Mouse (Mus musculus) MEL (cell line): Measurements from ENCODE around the gene Ubxn4. TPM values are rescaled to one million over a fixed set of nuclear protein-coding genes. Genes with fewer than 3 reads are reported as not detected.
"Not testable (repeated sequence)": the region's sequence is repeated elsewhere in the genome, so short reads cannot be mapped to it uniquely, and the experiment has no call there.

Experiments
- DNase-seq: peaks from one replicate; pipeline ENCODE4 v3.0.0; 2011; ENCODE audit warnings: low read depth, low spot score
- H3K27ac ChIP-seq: 2 replicates; pipeline ENCODE4 v1.5.1; 2012; ENCODE audit warnings: low read depth, mild to moderate bottlenecking, control low read depth, low read length, moderate library complexity; ENCODE audit not compliant: control insufficient read depth
- H3K27me3 ChIP-seq, 2 experiments: fragments of 150-350 bp in 1 of 2; sonication (generic) in 1 of 2; 2 replicates each; pipeline ENCODE4 v1.6.1; 2012; ENCODE audit warnings: low read length in 2 of 2, mild to moderate bottlenecking in 2 of 2, improper control_type of control experiment in 1 of 2, moderate library complexity in 1 of 2; ENCODE audit not compliant: insufficient read depth in 2 of 2, control insufficient read depth in 1 of 2
- H3K36me3 ChIP-seq, 2 experiments: 2 replicates each; pipeline ENCODE4 v1.6.1; 2012 to 2014; ENCODE audit warnings: low read length in 2 of 2, improper control_type of control experiment in 1 of 2, inconsistent platforms in 1 of 2, mild to moderate bottlenecking in 1 of 2; ENCODE audit not compliant: insufficient read depth in 2 of 2, control insufficient read depth in 1 of 2
- H3K4me1 ChIP-seq, 2 experiments: fragments of 150-350 bp in 1 of 2; sonication (generic) in 1 of 2; 2 replicates each; pipeline ENCODE4 v1.6.1; 2012; ENCODE audit warnings: low read length in 2 of 2, improper control_type of control experiment in 1 of 2, mild to moderate bottlenecking in 1 of 2; ENCODE audit not compliant: insufficient read depth in 2 of 2, control insufficient read depth in 1 of 2
- H3K4me3 ChIP-seq, 2 experiments: fragments of 150-350 bp in 1 of 2; sonication (generic) in 1 of 2; 2 replicates each; pipeline ENCODE4 v1.5.1; 2012; ENCODE audit warnings: low read depth in 2 of 2, low read length in 2 of 2, mild to moderate bottlenecking in 2 of 2, moderate library complexity in 2 of 2, control low read depth in 1 of 2, improper control_type of control experiment in 1 of 2; ENCODE audit not compliant: control insufficient read depth in 1 of 2, insufficient read depth in 1 of 2
- H3K79me2 ChIP-seq: 2 replicates; pipeline ENCODE4 v1.6.1; 2012; ENCODE audit warnings: mild to moderate bottlenecking, low read length, moderate library complexity; ENCODE audit not compliant: control insufficient read depth, poor library complexity, insufficient read depth
- H3K9ac ChIP-seq: 2 replicates; pipeline ENCODE4 v1.6.1; 2012; ENCODE audit warnings: low read depth, mild to moderate bottlenecking, control low read depth, low read length, moderate library complexity; ENCODE audit not compliant: control insufficient read depth, poor library complexity, severe bottlenecking
- H3K9me3 ChIP-seq: fragments of 150-350 bp; sonication (generic); replicated peaks from 2 replicates; pipeline ENCODE4 v1.6.1; 2012; ENCODE audit warnings: mild to moderate bottlenecking, low read length, improper control_type of control experiment, moderate library complexity; ENCODE audit not compliant: insufficient read depth
- CHD2 ChIP-seq: IDR thresholded peaks from 2 replicates; pipeline ENCODE4 v1.6.1; 2011; ENCODE audit warnings: low read length, improper control_type of control experiment
- E2F4 ChIP-seq: IDR thresholded peaks from 2 replicates; pipeline ENCODE4 v1.6.1; 2011; ENCODE audit warnings: low read depth, low read length, improper control_type of control experiment, borderline replicate concordance
- ELF1 ChIP-seq: IDR thresholded peaks from 2 replicates; pipeline ENCODE4 v1.6.1; 2014; ENCODE audit warnings: low read depth, mild to moderate bottlenecking, inconsistent platforms, low read length, improper control_type of control experiment, moderate library complexity
- EP300 ChIP-seq, 2 experiments: IDR thresholded peaks; 2 replicates each; pipeline ENCODE4 v1.6.1; 2011; ENCODE audit warnings: improper control_type of control experiment in 2 of 2, low read length in 2 of 2, low read depth in 1 of 2, mild to moderate bottlenecking in 1 of 2
- ETS1 ChIP-seq: IDR thresholded peaks from 2 replicates; pipeline ENCODE4 v1.6.1; 2012; ENCODE audit warnings: low read depth, mild to moderate bottlenecking, inconsistent platforms, low read length, improper control_type of control experiment, moderate library complexity
- GABPA ChIP-seq: IDR thresholded peaks from 2 replicates; pipeline ENCODE4 v1.6.1; 2012; ENCODE audit warnings: low read depth, mild to moderate bottlenecking, inconsistent platforms, low read length, improper control_type of control experiment, moderate library complexity
- GATA1 ChIP-seq: IDR thresholded peaks from 2 replicates; pipeline ENCODE4 v1.6.1; 2011; ENCODE audit warnings: low read depth, low read length, improper control_type of control experiment
- HCFC1 ChIP-seq: IDR thresholded peaks from 2 replicates; pipeline ENCODE4 v1.6.1; 2012; ENCODE audit warnings: low read depth, mild to moderate bottlenecking, inconsistent platforms, low read length, improper control_type of control experiment, moderate library complexity
- JUND ChIP-seq: IDR thresholded peaks from 2 replicates; pipeline ENCODE4 v1.6.1; 2011; ENCODE audit warnings: low read depth, mild to moderate bottlenecking, improper control_type of control experiment, low read length
- KAT2A ChIP-seq: conservative IDR thresholded peaks from 2 replicates; pipeline ENCODE4 v1.6.1; 2012; ENCODE audit warnings: low read depth, low read length, improper control_type of control experiment, inconsistent platforms
- MAX ChIP-seq: IDR thresholded peaks from 2 replicates; pipeline ENCODE4 v1.6.1; 2011; ENCODE audit warnings: low read length, improper control_type of control experiment
- MAZ ChIP-seq: IDR thresholded peaks from 2 replicates; pipeline ENCODE4 v1.6.1; 2012; ENCODE audit warnings: low read depth, mild to moderate bottlenecking, inconsistent platforms, low read length, improper control_type of control experiment
- MXI1 ChIP-seq: IDR thresholded peaks from 2 replicates; pipeline ENCODE4 v1.6.1; 2011; ENCODE audit warnings: mild to moderate bottlenecking, low read depth, low read length, improper control_type of control experiment
- MYB ChIP-seq: IDR thresholded peaks from 2 replicates; pipeline ENCODE4 v1.6.1; 2011; ENCODE audit warnings: mild to moderate bottlenecking, low read depth, low read length, improper control_type of control experiment
- MYC ChIP-seq: IDR thresholded peaks from 2 replicates; pipeline ENCODE4 v1.6.1; 2011; ENCODE audit warnings: low read depth, mild to moderate bottlenecking, low read length, improper control_type of control experiment, moderate library complexity
- NRF1 ChIP-seq: IDR thresholded peaks from 2 replicates; pipeline ENCODE4 v1.6.1; 2014; ENCODE audit warnings: low read depth, mild to moderate bottlenecking, inconsistent platforms, low read length, improper control_type of control experiment, moderate library complexity; ENCODE audit not compliant: poor library complexity, insufficient read depth, severe bottlenecking
- POLR2A ChIP-seq, 2 experiments: IDR thresholded peaks; 2 replicates each; pipeline ENCODE4 v1.6.1; 2011 to 2012; ENCODE audit warnings: low read length in 2 of 2, mild to moderate bottlenecking in 2 of 2, control low read depth in 1 of 2, improper control_type of control experiment in 1 of 2, low read depth in 1 of 2, moderate library complexity in 1 of 2; ENCODE audit not compliant: control insufficient read depth in 1 of 2, insufficient read depth in 1 of 2, poor library complexity in 1 of 2
- POLR2AphosphoS2 ChIP-seq: IDR thresholded peaks from 2 replicates; pipeline ENCODE4 v1.6.1; 2011; ENCODE audit warnings: low read length, improper control_type of control experiment
- POLR2AphosphoS5 ChIP-seq: IDR thresholded peaks from 2 replicates; pipeline ENCODE4 v1.6.1; 2012; ENCODE audit warnings: low read depth, borderline replicate concordance, mild to moderate bottlenecking, inconsistent platforms, low read length, moderate library complexity, mixed read lengths
- RAD21 ChIP-seq: IDR thresholded peaks from 2 replicates; pipeline ENCODE4 v1.6.1; 2011; ENCODE audit warnings: mild to moderate bottlenecking, low read depth, low read length, improper control_type of control experiment
- SIN3A ChIP-seq: IDR thresholded peaks from 2 replicates; pipeline ENCODE4 v1.6.1; 2012; ENCODE audit warnings: low read length, improper control_type of control experiment, inconsistent platforms
- TAL1 ChIP-seq: IDR thresholded peaks from 2 replicates; pipeline ENCODE4 v1.6.1; 2012; ENCODE audit warnings: mild to moderate bottlenecking, inconsistent platforms, low read length, moderate library complexity, mixed read lengths
- TBP ChIP-seq: IDR thresholded peaks from 2 replicates; pipeline ENCODE4 v1.8.0; 2011; ENCODE audit warnings: low read depth, low read length, improper control_type of control experiment
- TCF12 ChIP-seq: IDR thresholded peaks from 2 replicates; pipeline ENCODE4 v1.6.1; 2014; ENCODE audit warnings: low read depth, mild to moderate bottlenecking, inconsistent platforms, low read length, improper control_type of control experiment, moderate library complexity
- USF1 ChIP-seq: IDR thresholded peaks from 2 replicates; pipeline ENCODE4 v1.6.1; 2014; ENCODE audit warnings: low read depth, mild to moderate bottlenecking, inconsistent platforms, low read length, improper control_type of control experiment, moderate library complexity
- USF2 ChIP-seq, 2 experiments: IDR thresholded peaks; 2 replicates each; pipeline ENCODE4 v1.6.1; 2011 to 2012; ENCODE audit warnings: improper control_type of control experiment in 2 of 2, low read length in 2 of 2, borderline replicate concordance in 1 of 2, inconsistent platforms in 1 of 2, low read depth in 1 of 2, mild to moderate bottlenecking in 1 of 2; ENCODE audit not compliant: insufficient read depth in 1 of 2
- ZMIZ1 ChIP-seq: IDR thresholded peaks from 2 replicates; pipeline ENCODE4 v1.6.1; 2012; ENCODE audit warnings: low read depth, mild to moderate bottlenecking, inconsistent platforms, low read length, improper control_type of control experiment, moderate library complexity
- ZNF384 ChIP-seq: IDR thresholded peaks from 2 replicates; pipeline ENCODE4 v1.6.1; 2012; ENCODE audit warnings: low read depth, mild to moderate bottlenecking, inconsistent platforms, low read length, improper control_type of control experiment
- polyA plus RNA-seq, 2 experiments: library from polyadenylated mRNA; stranded (reverse) in 1 of 2; unstranded in 1 of 2; fragments of >175 nt in 1 of 2; fragments of >200 nt in 1 of 2; gene quantifications; 2 replicates each; pipeline versions ENCODE4 v1.2.1 to v1.2.4; 2012; ENCODE audit warnings: low replicate concordance in 2 of 2, low read depth in 1 of 2; ENCODE audit not compliant: insufficient read length in 2 of 2, insufficient read depth in 1 of 2, missing spikeins in 1 of 2
- total RNA-seq: library from RNA; depleted of rRNA; stranded (reverse); fragments of 300-350 nt; gene quantifications from 2 replicates; pipeline ENCODE4 v1.2.3, GENCODE M21; 2012

Ubxn4 gene
- total and polyA plus RNA-seq, 3 experiments: 41.0 to 66.8 TPM; not detected in 1

- TF ChIP-seq JUND (peak; percentile 83; the same call in 1 of the 2 replicates), KAT2A (peak; percentile 94), ZNF384 (no peak), HCFC1 (peak; percentile 100)
Measured at GRCm38 (mm10) chr1:128243996-128244726, 397 bp downstream of the Ubxn4 start (continued).

- Histone ChIP-seq H3K9me3 (no peaks in the 10 kb centered on the region), H3K27ac (peak overlapping the region; percentile 68)
- DNase-seq: peak; percentile 85
Measured at GRCm38 (mm10) chr1:128244727-128245355, 1.1 kb downstream of the Ubxn4 start.

GRCm38 (mm10) chr1:128267061-128267460 is 23.3 kb downstream of the Ubxn4 start:
- not testable (repeated sequence) for DNase-seq, H3K27me3 ChIP-seq, H3K27ac ChIP-seq, H3K79me2 ChIP-seq, H3K9me3 ChIP-seq, H3K4me3 ChIP-seq, H3K4me1 ChIP-seq, H3K9ac ChIP-seq
- H3K36me3 ChIP-seq: peaks cover 0 to 43% of the 10 kb centered on the region in 2 experiments; a peak in 2 of 4 replicates

More at GRCm38 (mm10) chr1:128244727-128245355, 1.1 kb downstream of the Ubxn4 start:
- H3K27me3 ChIP-seq: no peaks in the 10 kb centered on the region
- peaks cover 32% of the 10 kb centered on the region for H3K79me2 ChIP-seq
- peak overlapping the region; percentile 87 for H3K9ac ChIP-seq
- H3K36me3 ChIP-seq: peaks cover 2 to 14% of the 10 kb centered on the region in 2 experiments
- peak overlapping the region; percentile 73 to 87 for H3K4me3 ChIP-seq
- H3K4me1 ChIP-seq: peaks cover 2 to 3% of the 10 kb centered on the region in 2 experiments; a peak in 2 of 4 replicates
- 0 out of 4 replicates have a peak, but pooled peaks of 1 of the 2 experiments have one; percentile 15 for TF ChIP-seq POLR2A (IDR thresholded peaks at IDR 0.05; ENCODE audit: control insufficient read depth in 1 of 2, insufficient read depth in 1 of 2, low read depth in 1 of 2, low read length in 2 of 2, poor library complexity in 1 of 2)
- TF ChIP-seq TAL1: peak; percentile 26; the same call in 1 of the 2 replicates
- no peak for TF ChIP-seq GABPA
- TF ChIP-seq ELF1: no peak
- TF ChIP-seq KAT2A: no peak
- peak; percentile 17; the same call in 1 of the 2 replicates for TF ChIP-seq GATA1
- no peak for TF ChIP-seq ZMIZ1
- TF ChIP-seq USF2 (IDR thresholded peaks at IDR 0.05; ENCODE audit: borderline replicate concordance in 1 of 2, insufficient read depth in 1 of 2, low read depth in 1 of 2, low read length in 2 of 2): no peak
- no peak for TF ChIP-seq MAZ
- no peak for TF ChIP-seq E2F4
- no peak for TF ChIP-seq POLR2AphosphoS5
- TF ChIP-seq ZNF384: peak; percentile 60; the same call in 1 of the 2 replicates
- no peak for TF ChIP-seq NRF1
- no peak for TF ChIP-seq MAX
- TF ChIP-seq ETS1: peak; percentile 95
- no peak for TF ChIP-seq RAD21
- TF ChIP-seq MYC: peak; percentile 24; the same call in 1 of the 2 replicates
- TF ChIP-seq EP300 (IDR thresholded peaks at IDR 0.05; ENCODE audit: low read depth in 1 of 2, low read length in 2 of 2): peak; percentile 38 to 55; a peak in 2 of 4 replicates
- TF ChIP-seq MXI1: peak; percentile 74
- peak; percentile 64; the same call in 1 of the 2 replicates for TF ChIP-seq USF1
- TF ChIP-seq TBP: peak; percentile 41; the same call in 1 of the 2 replicates
- TF ChIP-seq JUND: no peak
- peak; percentile 95 for TF ChIP-seq SIN3A
- no peak for TF ChIP-seq CHD2
- no peak for TF ChIP-seq POLR2AphosphoS2
- TF ChIP-seq TCF12: peak; percentile 36; the same call in 1 of the 2 replicates
- no peak for TF ChIP-seq MYB
